Mouse (Mus musculus) cerebellum, adult 9-11 months (tissue): ENCODE measurements around the gene Lingo2.

Source experiments
- DNase-seq: peaks from one replicate; pipeline ENCODE4 v3.0.0; 2022

Gene Lingo2

DNA sequence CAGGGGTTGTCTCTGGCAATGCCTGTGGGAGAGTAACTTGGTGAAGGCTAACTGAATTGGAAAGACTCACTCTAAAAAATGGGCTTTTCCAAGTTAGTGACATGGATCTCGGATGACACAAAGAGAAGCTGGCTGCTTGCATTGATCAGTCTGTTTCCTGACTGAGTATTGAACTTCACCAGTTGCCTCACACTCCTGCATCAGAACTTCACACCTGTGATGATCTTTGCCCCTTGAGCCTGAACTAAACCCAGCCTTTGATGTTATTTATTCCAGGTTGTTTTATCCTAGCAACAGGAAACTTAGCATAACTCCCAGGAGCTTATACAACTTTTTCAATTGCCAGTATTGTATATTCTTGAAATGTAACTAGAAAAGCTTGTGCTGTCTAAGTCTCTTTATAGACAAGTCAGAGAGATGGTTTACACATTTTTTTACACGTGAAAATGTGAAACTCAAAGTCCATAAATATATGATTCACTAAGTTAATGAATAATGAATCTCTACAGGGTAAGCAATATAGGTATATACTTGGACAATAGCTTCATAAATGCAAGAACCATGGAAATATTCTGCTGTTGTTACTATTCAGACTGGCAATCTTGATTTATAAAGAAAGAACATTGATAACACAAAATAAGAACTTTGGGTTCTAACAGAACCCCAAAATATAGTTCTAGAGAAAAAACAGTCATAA is 410.7 kb downstream of the Lingo2 start:
- DNase-seq: no peak

DNA sequence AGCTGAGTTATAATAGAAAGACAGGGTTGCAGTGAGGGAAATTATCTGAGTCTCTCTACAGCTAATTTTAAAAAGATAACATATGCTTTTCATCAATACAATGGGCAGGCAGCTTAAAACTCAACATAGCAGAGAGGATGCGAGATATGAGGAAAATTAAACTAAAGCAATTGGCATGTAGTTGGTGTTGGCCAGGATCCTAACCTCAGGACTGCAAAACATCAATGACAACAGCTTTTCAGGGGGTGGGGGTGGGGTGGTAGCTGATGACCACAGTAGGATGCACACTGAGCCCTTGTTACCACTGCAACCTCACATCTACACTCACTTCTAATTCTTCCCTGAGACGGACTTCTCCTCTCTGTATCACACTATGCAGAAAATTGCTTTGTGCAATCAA is 417.7 kb downstream of the Lingo2 start:
- no peak for DNase-seq

DNA sequence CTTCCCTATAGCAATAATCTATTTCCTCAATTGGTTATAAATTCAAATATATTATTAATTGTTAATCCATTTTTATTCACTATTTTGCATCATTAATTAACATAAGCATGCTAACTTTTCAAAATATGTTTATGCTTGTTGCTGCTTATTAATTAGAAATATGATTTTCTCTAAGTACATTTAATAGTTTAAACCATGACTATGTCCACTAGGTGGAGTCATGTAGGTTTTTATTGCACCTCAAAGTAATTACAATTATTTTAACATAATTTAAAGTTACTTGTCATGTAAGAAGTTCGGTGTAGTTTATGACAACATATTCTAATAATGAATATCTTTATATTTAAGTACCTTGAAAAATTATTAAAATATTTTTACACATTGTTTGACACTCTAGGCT is 461.3 kb downstream of the Lingo2 start:
- DNase-seq: no peak

DNA sequence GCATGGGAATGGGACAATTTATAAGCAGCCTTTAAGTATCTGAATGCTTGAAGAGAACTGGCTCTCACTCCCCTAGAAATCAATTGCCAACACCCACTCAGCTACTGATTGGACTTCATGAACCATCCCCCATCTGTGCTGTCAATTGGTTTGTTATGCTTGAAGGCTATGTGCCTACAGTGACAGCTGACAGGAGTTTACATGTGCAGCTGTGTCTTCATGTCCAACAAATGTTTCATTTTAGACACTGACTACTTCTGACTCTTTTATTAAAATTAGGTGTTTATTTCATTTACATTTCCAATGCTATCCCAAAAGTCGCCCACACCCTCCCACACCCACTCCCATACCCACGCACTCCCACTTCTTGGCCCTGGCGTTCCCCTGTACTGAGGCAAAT is 516.3 kb downstream of the Lingo2 start:
- no peak for DNase-seq

DNA sequence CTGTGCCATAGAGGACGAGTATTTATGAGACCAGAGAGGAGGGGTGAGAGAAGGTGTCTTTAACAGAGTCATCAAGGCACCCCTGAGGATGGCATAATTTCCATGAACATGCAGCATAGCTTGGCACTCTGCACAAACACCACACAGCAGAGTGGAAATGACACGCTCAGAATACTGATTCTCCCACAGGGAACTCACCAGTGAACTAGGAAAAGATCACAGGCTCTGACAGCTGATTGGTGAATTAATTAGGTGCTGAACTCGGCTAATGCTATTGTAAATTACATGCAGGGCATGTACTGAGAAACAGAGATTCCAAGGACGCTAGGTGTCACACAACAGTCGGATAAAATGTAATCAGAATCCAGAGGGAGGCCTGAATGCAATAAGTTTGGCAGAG is 525.4 kb downstream of the Lingo2 start:
- no peak for DNase-seq

DNA sequence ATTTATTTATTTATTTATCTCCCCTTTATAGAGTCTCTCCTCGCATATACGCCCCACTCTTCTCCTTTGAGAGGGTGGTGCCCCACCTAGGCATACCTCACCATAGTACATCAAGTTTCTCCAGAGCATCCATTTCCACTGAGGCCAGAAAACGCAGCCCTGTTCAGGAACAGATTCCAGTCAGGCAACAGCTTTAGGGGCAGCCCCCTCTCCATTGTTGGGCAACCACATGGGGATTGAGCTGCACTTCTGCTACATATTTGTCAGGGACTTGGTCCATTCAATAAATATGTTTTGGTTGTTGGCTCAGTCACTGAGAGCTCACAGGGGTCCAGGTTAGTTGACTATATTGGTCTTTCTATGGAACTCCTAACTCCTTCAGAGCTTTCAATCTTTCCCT is 544.2 kb downstream of the Lingo2 start:
- DNase-seq: no peak

DNA sequence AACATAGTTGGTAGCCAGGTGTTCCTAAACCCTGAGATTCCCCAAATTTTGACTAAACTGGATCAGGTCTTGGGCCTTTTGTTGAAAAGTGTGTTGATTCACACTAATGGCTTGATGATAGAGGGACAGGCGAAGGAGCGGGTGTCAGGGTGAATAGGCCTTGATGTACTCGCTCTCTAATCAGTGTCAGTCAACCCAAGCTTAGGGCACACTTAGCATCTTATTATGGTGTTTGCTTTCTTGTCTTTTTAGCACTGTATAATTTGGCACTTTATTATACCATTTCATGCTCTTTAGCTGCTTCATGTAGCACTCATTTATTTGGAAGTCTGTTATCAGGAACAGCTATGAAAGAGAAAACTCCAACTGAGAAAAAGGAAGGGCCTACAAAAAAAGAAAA is 582.6 kb downstream of the Lingo2 start:
- no peak for DNase-seq

DNA sequence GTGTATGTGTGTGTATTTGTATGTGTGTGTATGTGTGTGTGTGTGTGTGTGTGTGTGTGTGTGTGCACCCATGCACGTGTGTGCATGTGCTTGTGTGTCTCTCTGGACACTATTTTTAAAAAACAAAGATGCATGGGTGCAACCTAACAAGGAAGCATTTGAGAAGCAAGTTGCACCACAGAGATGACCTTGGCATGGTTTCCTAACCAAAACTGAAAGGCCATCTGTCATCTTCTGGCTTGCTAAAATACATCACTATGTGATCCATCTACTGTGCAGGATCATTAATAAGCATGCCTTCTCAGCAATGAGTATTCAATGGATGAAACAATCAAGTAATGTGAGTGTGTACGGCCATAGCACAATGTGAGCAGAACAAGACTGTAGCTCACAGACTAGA is 597.1 kb downstream of the Lingo2 start:
- no peak for DNase-seq

DNA sequence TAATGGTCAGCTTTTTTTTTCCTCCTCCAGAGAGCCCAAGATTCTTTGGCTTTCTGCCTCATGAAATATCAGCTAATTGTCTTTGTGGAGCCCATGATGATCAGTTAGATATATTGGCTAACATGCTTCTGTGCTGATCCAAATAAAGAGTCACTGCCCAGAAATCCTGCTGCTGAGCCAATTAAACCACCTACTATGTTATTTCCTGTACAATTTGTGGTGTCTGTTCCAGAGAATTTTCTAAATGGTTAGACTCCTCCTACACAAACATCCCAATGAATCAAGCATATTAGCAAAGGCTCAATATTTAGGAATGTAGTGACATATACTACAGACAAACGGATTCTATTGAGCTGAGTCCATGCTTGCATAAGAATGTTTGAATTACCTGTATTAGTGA is 619.8 kb downstream of the Lingo2 start:
- no peak for DNase-seq

DNA sequence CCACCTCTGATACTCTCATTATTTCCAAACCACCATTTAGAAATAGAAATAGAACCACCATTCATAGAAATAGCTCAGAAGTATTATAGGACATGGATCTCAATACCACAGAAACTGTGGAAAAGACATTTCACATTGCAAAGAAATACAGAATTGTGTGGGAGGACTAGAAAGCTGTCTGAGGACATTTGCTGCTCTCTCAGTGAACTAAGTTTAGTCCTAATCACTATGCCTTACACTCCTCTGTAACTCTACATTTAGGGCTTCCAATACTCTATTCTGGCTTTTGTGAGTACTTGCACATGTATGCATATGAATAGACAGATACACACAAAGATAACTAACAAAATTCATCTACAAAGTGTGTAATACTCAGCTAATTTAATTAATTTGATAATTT is 625.9 kb downstream of the Lingo2 start:
- DNase-seq: no peak

DNA sequence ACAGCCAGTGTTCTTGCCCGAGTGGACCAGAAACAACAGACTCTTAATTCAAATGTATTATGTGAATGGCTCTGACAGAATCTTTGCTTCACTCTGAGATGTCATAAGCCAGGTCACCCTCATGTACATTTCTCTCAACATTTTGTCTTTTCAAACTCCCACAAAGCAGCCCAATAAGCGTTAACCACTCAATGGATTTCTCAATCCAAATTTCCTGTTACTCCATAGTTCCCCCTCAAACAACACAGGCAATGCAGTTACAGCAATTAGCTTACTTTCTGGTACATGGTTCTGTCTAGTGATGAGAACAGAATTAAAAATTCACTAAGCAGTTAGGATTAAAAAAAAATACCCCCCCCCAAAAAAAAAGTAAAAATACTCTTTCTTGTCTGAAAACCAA is 638.5 kb downstream of the Lingo2 start:
- no peak for DNase-seq

DNA sequence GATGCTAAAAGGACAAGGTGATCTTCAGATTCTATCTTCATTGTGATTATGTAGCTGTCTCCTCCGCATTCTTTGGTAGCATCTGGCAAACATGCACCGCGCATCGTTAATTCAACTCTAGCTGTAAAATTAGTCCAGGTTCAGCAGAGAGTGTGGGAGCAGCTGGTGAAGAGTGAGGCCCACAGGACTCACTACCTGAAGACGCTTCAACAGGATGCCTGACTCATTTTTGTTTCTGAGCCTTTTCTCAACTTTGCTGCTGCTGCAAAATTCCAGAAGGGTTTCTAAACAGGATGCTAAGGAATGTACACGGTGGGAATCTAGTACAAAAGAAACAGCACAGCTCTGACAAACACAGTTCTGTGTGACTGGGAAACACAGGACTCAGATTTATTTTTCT is 640.1 kb downstream of the Lingo2 start:
- no peak for DNase-seq

DNA sequence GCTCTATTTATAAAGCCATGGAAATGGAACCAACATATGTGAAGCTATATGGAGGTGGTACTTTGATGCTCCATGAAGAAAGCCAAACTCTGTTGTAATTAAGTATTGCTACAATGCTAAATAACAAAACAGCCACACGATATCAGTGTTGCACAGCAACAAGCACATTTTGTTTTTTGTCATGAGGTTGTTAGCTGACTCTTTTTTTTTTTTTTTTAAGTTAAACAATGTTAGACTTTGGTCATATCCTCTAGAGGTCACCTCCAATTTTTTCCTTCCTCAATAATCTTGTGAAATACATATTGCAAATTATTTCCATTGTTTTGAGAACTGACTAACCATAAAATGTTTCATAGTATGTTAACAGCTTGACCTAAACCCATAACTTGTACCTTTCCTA is 646.3 kb downstream of the Lingo2 start:
- DNase-seq: no peak

DNA sequence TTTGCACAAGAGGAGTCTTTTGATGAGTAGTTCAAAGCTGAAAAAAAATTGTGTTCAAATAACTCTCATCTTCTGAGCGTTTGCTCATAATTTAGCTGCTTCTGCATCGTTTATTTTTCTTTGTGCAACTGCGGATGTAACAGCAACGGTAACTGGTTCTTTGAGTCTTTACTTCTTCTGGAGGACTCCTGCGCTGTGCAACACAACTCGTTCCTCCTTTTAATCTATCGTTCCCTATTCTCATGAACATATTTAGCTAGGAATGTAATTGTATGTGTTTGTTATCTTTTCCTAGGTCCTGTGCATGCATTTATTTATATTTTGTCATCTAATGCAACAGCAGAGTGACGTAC is 661.9 kb downstream of the Lingo2 start:
- DNase-seq: no peak

DNA sequence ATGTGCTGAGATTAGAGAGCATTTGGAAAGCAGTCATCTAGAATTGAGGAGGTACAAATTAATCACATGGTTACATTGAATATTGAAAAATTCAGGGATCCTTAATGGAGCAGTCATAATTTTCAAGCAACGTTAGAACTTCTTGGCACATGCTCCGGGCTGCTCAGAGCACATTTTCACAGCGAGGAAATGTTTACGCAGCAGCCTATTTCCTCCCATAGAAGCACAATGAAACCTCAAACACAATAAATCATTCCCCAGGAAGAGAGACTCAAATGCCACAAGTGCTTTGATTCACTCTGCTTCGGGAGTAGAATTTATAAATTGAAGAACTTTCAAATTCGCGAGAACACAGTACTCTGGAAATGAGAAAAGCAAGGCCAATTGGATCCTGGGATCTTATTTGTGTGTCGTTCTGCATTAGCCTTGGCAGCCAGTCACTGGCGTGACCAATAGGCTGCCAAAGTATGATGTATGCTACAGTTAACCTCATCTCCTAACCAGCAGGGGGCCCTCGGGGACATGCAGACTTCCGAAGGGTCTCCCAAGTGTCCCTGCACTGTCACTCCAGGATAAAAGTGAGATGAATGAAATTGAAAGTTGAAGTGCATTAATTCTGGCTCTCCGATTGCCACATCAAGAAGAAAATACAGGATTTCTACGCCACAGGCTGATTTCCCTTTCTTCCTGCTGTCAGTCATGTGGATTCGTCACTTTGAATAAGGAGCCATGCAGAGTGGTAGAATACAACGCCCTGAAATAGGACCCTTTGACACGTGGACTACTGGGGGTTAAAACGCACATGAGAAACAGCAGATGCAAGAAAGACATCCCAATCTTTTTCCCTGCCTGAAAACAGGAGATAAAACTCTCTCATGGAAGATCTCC is 662.5 kb downstream of the Lingo2 start:
- peak; percentile 19 for DNase-seq

DNA sequence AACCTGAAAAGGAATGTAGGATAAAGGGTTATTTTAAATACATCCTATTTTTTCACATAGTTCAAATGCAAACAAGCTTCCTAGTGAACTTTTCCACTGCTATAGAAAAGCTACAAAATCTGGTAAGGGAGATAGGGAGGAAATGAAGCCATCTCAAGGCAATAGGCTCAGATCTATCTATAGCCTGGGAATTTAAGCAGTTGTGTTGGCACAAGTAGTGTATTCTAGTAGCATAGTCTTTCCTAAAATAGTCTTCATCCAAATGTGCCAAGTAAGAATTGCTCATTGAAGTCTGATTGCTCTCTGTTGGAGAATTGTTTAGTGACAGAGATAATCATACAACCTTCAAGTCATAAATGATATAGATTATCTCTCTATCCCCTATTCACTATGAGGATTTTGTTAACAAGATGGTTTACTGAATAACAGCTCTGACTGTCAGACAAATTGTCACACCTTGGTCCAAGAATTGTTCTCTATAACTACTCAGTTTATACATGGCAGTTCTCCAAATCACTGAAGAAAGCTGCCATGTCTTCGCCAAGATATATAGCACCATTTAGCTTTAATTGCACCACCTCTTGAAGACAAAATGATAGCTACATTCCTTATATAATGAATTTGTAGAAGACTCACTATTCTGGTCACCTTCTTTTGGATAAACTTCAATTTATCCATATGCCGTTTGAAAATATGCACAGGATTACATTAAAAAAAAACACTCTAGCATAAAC is 688.9 kb downstream of the Lingo2 start:
- no peak for DNase-seq

DNA sequence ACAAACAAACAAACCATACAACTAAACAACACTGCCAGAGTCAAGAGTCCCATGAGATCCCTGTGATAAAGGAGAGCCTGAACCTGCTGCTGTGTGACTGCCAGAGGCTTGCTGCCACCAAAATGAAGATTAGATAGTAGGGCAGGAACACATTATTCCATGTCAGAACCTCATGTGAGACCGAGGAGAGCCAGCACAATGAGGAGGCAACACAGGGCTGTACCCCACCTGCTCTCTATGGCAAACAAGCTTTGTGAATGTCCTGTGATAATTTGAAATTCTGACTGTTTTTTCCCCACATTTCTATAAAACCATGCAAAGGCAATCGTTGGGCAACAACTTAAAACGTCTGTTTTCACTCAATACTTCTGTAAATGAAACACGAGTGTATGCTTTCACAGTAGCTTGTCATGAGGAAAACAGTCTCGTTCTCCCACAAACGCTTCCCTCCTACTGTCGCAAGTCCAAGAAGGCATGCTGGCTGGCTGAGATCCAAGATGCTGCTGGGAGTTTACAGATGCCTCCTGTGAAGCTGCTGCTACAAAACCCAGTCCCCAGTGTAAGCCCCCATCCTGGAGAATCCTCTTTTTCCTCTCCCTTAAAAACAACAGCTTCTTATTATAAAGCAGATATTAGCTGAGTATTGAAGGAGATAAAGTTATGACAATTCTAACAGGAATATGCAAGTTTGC is 765.2 kb downstream of the Lingo2 start:
- DNase-seq: peak; percentile 3

DNA sequence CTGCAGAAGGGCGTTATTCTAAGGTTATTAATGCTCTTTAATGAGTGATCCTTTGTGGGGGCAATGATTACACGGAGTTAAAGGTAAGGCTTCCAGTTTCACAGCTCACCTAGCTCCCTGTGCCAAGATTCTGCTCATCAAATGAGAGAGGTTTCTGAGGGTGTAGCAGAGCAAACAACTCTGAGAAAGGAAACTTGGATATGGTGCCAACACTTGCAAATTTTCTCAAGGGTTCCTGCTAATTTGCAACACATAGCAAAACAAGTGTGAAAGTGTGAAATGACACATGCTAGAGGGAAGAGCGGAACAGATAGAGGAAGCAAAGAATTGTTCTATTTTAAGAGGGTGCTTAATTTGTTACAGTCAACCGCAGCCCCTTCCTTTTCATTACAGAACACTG is 767.9 kb downstream of the Lingo2 start:
- DNase-seq: no peak

DNA sequence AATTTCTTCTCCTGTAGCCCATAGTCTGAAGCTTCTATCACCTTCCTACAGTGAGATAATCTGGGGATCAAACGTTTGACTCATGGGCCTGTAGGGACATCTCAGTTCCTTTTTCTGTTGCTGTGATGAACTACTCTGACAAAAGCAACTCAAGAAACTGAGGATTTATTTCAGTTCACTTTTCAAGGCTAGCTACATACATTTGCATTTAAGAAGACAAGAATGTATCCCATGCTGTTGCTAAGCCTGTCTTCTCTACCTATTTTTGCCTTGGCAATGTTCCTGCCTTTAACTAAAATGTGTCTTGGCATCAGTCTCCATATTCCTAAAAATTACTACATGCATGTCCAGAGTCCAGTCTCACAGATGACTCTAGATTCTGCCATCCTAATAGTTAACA is 781.4 kb downstream of the Lingo2 start:
- DNase-seq: no peak

DNA sequence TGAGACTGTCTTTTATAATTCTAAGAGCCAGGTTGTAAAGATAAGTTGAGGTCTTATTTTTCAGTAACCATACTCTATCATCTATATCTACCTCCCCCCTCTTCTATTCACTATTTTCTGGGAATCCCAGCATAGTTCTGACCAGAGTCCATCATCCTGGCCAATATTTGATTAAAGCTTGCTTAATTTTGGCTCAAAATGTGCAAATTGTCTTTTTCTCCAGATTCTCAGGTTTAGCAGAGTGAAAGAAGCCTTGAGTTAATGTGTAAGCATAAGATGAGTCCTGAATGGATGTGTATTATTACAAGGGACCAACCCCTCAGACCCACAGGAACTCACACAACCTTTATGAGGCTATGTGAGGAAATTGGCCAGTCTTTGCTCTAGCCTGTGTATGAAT is 820.2 kb downstream of the Lingo2 start:
- no peak for DNase-seq

DNA sequence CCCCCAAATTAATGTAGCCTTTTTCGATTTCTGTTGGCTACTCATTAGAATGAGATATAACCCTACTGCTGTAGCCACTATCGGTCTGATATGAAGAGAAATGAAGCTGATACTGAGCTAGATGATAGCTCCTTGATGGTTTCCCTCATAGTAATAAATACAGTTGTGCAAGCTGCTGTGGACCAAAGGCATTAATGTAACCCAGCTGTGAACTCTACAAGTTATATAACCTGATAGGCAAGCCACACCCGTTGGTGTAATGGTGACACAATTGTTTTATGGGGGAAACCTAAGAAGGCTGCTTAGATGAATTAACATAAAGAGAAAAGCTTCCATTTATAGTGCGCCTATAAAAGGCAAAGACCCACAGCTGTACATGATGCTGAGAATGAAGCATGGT is 856.1 kb downstream of the Lingo2 start:
- no peak for DNase-seq

DNA sequence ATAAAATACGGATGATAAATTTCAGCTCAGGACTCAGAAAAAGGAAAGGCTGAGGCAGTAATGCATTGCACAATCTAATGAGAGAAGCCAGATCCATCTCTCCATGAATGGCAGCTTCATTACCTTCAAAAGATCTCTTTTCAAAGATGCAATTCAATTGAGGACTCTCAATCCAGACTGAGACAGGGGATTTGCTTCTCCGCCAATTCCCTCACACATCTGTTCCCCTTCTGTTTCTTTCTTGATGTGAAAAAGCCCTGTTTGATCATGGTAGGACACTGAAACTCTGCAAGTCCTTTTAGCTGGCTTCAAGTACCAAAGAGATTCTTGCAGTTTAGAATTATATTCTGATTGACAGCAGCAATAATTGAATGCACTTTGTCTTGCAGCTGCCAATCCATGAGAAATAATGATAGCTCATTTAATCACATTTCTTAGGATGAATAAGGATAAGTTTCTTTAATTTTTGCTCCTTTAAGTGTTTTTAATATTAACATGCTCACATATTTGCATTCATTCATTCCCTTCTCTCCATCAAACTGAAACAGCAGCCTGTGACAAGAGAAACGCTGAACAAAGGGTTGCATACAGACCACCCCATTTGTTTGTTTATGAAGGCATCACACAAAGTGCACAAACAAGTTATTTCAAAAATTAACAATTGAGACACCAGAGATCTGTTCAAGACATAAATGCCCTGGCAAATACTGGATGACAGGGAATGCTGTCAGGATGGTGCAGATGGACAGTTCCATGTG is 870.3 kb downstream of the Lingo2 start:
- DNase-seq: no peak
